Mouse (Mus musculus) adrenal gland, postnatal 36 days (tissue): ENCODE measurements at regions not wholly inside any gene's neighbourhood (a gene's known extent, or its start where the extent isn't known, plus 50 kb on each side); places are given as distances from the start of the nearest gene placed in this dataset.

ENCODE experiments used
- DNase-seq, 2 experiments: peaks; one replicate each; pipeline ENCODE4 v3.0.0; 2021; ENCODE audit warnings: mixed read lengths in 1 of 2

DNA sequence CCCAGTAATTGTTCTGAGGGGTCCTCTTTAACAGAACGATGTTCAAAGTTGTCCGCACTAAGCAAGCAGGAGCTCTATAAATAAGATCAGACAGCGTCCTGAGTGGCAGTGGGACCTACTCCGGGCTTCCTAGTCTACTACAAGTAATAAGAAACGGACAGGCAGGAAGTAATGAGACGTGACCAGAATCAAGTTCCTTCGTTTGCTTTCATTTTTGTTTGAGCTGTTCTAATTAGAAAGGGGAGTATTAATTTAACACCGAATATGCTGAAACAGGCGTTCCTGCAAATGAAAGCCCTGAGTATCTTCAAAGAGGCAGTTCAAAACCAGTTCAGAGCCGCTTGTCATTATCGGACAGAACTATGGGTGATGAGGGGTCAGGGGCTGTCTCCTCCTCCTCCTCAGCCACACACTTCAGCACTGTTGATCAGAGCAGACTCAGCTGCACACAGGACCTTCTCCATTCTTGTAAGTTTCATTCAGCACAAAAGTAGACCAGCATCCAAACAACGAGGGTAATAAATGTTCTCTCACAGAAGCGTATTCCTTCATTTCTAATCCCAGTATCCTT is 439.2 kb upstream of the Intu start:
- no peak for DNase-seq

DNA sequence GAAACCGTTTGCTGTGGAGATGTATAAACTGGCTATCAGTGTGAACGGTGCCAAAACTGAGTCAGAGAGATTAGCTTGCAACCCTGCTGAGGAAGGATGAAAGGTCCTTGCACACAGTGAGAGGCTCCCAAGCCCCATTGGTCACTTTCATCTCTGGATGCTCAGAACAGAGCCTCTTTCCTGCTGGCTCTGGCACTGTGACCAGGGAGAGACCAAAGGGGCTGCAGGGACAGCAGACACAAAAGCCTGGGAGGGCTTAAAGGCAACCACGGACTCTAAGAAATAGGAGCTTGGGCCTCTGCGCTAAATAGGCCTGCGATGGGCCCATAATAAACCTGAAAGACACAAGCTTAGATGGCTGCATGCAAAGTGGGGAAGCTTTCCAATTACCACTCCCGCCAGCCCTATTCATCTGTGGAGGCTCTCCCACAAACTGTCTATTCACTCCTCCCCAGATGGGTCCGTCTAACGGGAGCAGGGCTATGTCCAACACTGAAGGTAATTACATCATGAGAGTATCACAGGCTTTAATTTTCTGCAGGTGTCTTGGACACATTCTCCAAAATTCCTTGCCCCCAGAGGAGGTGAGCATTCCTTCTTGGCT is 438.2 kb upstream of the Intu start:
- DNase-seq, result no peak

DNA sequence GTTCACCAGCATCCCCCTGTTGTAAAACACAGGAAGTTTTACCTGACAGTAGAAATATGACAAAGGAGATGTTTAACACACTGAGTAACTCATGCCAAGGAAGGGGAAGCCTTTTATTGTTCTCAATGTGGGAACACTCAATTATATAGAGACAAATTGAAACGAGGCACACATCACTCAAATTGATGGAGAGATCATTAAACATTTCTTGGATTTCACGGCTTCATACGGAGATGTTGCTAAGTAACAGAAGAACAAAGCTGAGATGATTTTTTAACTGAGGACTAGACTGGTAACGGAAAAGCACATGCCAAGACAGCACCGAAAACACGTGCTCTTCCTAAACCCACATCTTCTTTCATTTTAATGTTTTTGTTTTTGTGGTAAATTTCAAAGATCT is 437.0 kb upstream of the Intu start:
- no peak for DNase-seq

GRCm38 (mm10) chr3:40094701-40095100 is 436.4 kb upstream of the Intu start:
- DNase-seq, result no peak

DNA sequence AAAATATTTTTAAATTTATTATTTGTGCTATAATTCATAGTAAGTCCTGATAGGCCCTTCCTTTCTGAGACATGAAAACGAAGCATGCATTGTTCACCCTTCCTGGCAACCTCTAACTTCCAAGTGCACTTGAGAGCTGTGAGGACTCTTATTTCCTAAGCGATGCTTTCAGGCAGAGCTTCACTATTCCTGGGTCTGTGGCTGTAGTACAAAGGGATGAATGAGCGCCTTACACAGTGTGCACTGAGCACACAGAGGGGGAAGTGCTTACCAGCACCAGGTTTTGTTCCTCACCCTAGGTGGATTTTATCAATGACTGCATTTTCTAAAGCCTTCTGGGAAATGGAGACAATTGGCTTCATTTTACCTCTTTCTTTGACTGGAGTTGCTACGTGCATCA is 428.4 kb upstream of the Intu start:
- DNase-seq, result no peak

DNA sequence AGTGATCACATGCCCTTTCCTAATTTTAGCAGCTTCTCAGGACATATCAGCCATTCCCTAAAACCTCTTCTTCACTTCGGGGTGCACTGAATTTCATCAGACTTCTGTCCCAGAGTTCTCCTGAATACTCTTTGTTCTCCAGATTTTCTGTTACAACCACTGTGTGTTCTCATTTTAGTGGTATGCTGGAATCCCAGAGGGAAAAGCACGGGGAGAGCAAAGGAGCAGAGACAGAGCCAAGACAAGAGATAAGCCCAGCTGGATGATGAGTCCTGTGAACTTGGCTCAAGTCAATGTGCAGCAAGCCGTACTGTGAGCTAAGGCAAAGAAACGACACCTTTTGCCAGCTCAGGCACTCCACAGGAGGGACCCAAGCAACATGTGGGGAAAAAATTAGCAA is 416.3 kb upstream of the Intu start:
- DNase-seq, result no peak

GRCm38 (mm10) chr3:40118551-40118950 is 412.5 kb upstream of the Intu start:
- DNase-seq, result no peak

DNA sequence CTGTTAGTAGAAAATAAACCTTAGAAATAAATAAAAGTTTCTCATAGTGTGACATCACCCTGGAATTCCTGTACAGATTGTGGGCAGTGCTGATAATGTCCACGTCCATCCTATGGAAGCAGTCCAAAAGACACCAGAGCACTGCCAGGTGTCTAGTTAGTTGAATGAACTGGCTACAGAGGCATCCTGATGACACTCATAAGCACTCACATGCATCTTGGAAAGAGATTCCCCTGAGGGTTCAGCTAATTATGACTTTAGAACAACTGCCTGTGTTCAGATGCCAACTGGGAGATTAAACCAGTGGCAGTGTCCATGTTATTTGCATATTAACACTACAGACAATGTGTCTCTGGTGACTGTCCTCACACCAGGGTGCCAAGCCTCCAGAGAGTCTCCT is 411.6 kb upstream of the Intu start:
- DNase-seq, result no peak

DNA sequence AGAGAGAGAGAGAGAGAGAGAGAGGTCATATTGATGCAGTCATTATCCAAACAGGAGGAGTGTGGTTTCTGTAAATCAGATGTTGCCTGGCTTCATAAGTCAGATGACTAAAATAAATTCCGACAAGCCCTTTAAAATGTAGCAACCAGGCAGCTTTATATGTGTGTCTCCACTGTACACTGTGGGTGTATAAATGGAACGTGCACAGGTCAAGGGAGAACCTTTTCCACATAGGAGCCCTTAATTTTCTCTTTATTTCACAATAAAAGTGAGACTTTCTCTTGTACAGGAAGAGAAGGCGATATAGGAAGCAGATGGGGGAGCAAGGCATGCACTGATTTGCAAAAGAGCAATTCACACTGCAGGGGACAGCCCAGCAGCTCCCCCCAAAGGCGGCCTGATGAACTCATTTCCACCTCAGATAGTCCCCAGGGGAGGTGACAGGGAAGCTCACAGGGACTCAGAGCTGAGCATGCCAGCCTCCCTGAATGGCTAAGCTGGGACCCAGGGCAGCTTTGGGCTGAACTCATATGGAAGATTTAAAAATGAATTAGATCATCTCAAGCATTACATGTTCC is 410.7 kb upstream of the Intu start:
- peak; percentile 11 to 44 for DNase-seq

DNA sequence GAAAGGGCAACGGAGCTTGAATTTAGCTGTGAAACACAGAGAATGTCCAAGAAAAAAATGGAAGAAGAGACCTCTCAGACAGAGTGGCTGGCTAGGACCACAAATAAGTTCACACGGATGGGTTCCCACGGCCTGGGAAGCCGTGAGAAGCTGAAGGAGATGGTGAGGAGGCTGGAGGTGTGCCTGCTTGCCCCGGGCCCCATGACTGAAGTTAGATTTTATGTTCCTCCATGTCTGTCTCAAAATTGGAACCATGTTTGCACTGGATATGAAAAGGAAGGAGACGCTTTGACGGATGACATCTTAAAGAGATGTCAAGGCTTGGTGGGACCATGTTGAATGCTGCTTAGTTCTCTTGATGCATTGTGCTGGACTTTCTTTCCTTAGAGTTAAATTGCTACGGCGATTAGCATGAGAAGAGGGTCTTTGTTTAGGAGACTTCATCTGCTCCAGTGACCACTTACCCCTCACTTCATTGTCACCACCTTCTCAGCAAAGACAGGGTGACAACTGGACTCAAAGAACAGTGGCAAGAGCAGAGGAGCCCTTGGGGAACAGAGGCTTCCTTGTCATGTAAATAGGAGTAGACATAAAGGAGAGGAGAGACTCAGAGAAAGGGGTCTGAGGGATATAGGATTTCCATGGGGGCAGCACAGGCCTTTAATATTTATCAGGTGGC is 407.4 kb upstream of the Intu start:
- no peak for DNase-seq

GRCm38 (mm10) chr3:40126903-40127302 is 404.2 kb upstream of the Intu start:
- no peak for DNase-seq

GRCm38 (mm10) chr3:40130858-40131584 is 400.1 kb upstream of the Intu start:
- peak in 1 of 2 experiments; percentile 21 for DNase-seq

- no peak for DNase-seq
Measured at GRCm38 (mm10) chr3:40138671-40139070, 392.4 kb upstream of the Intu start.

DNA sequence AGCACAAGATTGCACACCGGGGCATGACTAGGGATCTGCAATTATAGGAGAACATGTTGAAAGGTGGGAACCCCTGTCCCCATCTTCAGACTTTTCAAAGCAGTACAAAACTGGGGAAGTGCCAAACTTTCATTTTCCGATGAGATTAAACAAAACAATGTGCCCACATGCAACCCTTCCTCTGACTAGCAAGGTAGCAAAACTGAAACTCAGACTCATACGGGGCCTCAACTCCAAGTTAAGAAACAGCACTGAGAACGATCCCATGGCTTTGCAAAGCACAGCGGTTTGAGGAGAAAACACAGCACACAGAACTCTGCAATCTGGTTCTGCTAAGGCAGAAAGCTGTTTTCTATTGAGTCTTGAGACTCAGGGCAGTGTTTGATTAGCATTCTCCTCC is 388.9 kb upstream of the Intu start:
- no peak for DNase-seq

DNA sequence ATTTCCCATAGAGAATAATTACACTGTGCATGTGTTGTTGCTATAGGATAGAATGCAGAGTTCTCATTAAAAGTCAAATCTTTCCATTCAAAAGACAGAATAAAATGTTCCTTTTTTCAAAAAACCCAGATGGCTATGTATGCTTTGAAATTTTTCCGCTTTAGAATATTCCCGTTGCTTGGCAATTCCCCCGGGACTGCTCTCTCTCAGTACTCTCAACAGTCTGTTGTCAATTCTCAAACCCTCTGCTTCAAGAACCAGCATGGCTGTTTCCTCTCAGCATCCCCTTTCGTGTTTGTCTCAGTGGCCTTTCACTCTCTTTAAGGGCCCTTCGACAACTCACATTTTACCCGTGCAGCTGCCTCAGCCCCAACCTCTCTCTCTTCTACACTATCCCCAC is 372.5 kb upstream of the Intu start:
- DNase-seq, result no peak

DNA sequence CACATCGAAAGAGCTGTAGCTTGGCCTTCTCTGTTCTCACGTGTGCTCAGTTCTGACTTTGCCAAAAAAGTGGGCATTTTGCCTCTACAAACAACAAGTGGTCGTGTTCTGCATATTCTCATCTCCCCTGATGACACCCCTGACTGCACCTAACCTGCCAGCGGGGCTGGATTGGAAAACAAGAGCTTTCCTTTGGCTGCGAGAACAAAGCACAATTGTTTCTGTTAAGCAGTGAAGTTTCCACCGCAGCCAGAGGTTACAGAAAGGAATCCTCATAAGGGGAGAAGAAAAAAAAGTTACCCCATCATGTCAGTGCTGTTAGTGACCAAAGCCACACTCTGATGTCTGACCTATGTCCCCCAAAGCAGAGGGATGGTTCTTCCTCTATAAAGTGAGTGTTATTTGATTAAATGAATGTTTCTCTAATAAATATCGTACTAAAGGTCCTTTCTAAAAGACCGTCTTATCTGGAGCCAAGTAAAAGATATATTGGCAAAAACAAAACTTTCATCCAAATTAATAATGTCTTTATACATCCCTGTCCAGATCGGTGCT is 371.4 kb upstream of the Intu start:
- no peak for DNase-seq

DNA sequence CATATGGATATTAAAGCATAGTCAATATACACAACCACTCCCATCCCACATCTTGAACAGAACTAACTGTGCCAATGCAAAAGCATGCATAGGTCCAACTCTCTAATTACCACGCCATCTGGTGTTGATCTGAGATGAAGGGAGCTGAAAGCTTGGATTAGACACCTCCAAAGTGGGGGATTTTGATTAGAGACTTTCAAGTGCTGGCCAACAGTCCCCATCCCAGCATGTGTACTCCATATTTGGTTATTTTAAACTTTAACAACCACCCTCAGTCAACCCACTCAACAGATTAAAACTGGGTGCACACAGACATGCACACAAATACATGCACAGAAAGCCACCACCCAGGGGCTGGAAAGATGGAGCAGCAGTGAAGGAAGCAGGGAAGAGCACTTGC is 366.9 kb upstream of the Intu start:
- DNase-seq, result no peak

GRCm38 (mm10) chr3:40167970-40168626 is 363.0 kb upstream of the Intu start:
- DNase-seq, result no peak

DNA sequence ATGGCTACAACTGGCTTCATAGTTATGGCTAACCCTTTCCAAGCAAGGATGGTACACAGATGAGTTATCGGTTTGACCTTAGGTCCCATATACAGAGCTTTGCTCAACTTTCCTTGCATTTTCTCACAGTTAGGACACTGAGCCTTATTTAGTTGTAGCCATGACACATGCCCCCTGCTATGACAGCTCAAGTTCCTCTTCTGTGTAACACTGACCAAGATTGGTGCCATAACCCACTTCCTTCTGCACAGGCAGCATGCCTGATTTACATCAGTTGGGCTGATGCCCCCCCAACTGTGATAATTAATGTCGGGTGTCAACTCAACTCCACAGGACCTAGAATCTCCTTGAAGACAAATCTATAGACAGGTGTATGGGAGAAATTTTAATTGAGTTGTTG is 361.5 kb upstream of the Intu start:
- no peak for DNase-seq

DNA sequence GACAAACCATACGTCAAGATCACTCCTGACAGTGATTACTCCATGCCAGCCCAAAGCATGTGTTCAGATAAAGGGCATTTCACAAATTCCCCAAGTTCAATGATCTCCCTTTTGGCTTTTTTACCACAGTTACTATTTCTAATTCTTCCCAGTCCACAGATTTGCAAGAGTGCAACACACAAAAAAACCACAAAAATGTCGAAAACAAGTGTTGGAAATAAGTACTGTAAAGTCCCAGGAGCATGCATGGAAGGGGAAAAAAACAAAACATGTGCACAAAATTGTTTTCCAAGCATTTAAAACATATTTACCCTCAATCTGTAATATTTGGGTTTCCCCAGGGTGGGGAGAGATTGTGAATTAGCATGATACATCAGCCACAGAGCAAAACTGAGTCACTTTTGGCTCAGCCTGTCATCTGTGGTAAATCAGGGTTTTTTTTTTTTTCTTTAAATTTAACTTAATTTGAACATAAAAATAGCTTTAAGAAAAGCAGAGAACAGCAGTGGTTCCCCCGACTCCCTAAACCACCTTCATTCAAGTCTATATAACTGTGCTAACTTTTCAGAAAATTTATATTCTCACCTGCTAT is 351.3 kb upstream of the Intu start:
- no peak for DNase-seq

DNA sequence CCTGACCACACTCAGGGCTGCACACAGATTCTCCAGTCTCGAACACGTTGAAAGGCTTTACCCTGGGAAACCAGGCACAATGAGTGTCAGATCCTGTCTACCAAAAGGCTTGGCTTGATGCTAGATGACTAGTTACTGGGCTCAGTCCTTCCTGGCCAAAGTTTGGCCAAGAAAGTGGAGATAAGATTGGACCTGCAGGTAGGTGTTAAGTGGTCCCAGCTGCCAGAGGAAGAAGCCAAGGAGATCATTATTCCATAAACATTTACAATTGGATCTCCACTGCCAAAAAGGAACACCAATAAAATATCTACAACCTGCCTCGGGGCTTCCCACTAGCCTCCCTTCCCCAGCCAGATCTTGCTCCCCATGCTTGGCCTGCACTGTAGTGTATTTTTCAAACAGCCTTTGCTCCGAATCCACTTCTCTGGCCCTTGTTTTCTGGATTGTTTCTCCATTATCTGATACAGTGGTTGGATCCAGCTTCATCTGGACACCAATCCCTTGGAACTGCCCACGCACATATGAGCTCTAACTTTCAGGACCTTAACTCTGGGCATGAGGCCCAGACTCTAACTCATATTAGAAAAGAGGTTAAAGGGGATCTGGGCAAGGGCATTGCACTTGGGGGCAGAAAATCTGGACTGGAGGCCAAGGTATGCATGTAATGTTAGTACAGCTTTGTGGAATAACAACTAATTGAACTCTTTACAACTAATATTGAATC is 345.3 kb upstream of the Intu start:
- DNase-seq, result no peak
